Mouse (Mus musculus): ENCODE data around the gene Tmem86a. TPM values are rescaled to one million over a fixed set of nuclear protein-coding genes. Genes with fewer than 3 reads are reported as not detected.

The Tmem86a gene
- polyA plus RNA-seq (2014; fragmentation: Nextera tagmentation; extraction: Ambion mirVana) = 22.0 and 24.1 TPM in 2 replicates

DNA sequence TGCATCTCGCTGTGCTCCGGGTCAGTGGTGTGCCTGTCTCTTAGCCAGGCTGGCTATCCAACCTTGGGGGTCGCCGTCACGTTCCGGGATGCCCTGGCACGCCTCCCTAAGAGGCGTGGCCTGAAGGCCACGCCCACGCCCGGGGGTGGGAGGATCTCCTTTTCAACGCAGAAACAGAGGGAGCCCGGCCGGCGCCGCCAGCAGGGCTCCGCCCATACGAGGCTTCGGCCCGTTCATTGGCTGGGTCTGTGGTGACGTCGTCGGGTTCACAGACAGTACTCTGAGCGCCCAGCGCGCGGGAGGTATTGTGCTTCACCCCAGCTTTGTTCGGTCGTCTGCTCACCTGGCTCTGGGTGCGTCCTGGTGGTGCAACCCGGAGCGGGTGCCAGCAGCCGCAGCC, at the start of gene Tmem86a:
Gene Tmem86a, plus strand, starts transcription at position 236 of the 400 bp plus-strand sequence.
- Histone ChIP-seq H3K36me3 (ENCODE audit: control insufficient read depth, insufficient read depth, low read length) (peaks cover 8% of the 10 kb centered on the region; the same call in 1 of the 2 replicates), H3K4me3 (ENCODE audit: low read depth, low read length) (peak within 1 kb of the TSS; percentile 86), H3K9me3 (replicated peaks; ENCODE audit: control insufficient read depth, low read length) (no peaks in the 10 kb centered on the region), H3K27me3 (replicated peaks; ENCODE audit: control insufficient read depth, insufficient read depth, low read length) (no peaks in the 10 kb centered on the region), H3K9ac (ENCODE audit: low read length) (peak within 1 kb of the TSS; percentile 88), H3K4me2 (ENCODE audit: low read length) (peak within 1 kb of the TSS; percentile 90), H3K27ac (ENCODE audit: low read depth, low read length) (peak within 1 kb of the TSS; percentile 90), H3K4me1 (ENCODE audit: control insufficient read depth, insufficient read depth, low read length) (peaks cover 11% of the 10 kb centered on the region)
- under 1% methylated on average over 33 of the region's 33 CpGs for WGBS
- ATAC-seq = peak; percentile 100
- DNase-seq (ENCODE audit: low spot score) = peak; percentile 98

DNA sequence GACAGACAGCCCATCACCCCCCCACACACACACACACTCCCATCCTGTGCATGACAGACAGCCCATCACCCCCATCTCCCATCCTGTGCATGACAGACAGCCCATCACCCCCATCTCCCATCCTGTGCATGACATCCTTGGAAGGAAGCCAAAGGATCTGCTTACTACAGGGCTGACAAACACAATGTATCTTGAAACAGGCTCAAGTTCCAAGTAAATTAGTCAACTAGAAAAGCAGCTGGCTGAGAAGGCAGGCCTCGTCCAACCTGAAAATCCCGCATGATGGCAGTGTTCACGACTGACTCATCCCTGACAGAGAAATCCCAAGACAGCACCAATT, 49.8 kb upstream of the Tmem86a start:
- Histone ChIP-seq H3K27ac (ENCODE audit: low read depth, low read length) (peak overlapping the region; percentile 67; the same call in 1 of the 2 replicates), H3K9me3 (replicated peaks; ENCODE audit: control insufficient read depth, low read length) (no peaks in the 10 kb centered on the region), H3K4me3 (ENCODE audit: low read depth, low read length) (no peak overlapping the region), H3K4me2 (ENCODE audit: low read length) (no peak overlapping the region), H3K27me3 (replicated peaks; ENCODE audit: control insufficient read depth, insufficient read depth, low read length) (no peaks in the 10 kb centered on the region), H3K36me3 (ENCODE audit: control insufficient read depth, insufficient read depth, low read length) (peaks cover 36% of the 10 kb centered on the region), H3K4me1 (ENCODE audit: control insufficient read depth, insufficient read depth, low read length) (peaks cover 21% of the 10 kb centered on the region; the same call in 1 of the 2 replicates), H3K9ac (ENCODE audit: low read length) (no peak overlapping the region)
- peak; percentile 96 for ATAC-seq
- 22% methylated on average over 3 of the region's 3 CpGs for WGBS
- DNase-seq (ENCODE audit: low spot score) = peak; percentile 88

DNA sequence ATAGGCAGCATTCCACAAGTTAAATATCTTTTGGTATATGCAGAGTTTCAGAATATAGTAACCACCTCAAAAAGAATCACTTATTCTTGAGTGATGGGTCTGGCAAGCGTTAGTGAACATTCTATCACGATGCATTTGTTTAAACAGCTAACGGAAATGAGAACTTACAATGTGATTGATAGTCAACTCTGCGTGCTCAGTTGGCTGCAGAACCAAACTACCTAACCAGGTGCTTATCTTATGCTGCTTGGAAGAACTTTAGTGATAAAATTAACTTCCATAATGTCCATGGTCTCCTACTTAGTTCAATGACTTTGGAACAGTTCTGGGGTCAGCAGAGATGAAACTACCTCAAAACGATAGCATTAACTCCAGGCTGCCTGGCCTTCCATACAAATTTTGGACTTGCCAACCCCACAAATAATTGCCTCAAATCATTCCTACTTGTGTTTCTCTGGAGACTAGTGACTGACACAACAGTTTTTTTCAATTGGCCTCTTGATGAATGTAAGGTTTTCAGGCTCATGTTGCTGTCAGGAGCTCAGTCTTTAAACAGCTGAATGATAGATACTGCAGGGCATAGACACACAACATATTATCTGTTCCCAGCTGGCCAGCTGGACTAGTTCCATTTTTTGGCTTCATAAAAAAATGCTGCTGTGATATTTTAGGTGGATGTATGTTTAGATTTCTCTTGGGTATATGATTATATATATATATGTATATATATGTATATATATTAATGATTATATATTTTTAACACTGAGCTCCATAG, 49.1 kb upstream of the Tmem86a start:
- ATAC-seq = no peak
- Histone ChIP-seq H3K27me3 (replicated peaks; ENCODE audit: control insufficient read depth, insufficient read depth, low read length) (no peaks in the 10 kb centered on the region), H3K9me3 (replicated peaks; ENCODE audit: control insufficient read depth, low read length) (no peaks in the 10 kb centered on the region), H3K9ac (ENCODE audit: low read length) (no peak overlapping the region), H3K4me3 (ENCODE audit: low read depth, low read length) (no peak overlapping the region), H3K4me2 (ENCODE audit: low read length) (no peak overlapping the region), H3K27ac (ENCODE audit: low read depth, low read length) (peak overlapping the region; percentile 67; the same call in 1 of the 2 replicates), H3K36me3 (ENCODE audit: control insufficient read depth, insufficient read depth, low read length) (peaks cover 29% of the 10 kb centered on the region), H3K4me1 (ENCODE audit: control insufficient read depth, insufficient read depth, low read length) (peaks cover 21% of the 10 kb centered on the region; the same call in 1 of the 2 replicates)
- 75% methylated on average over 5 of the region's 5 CpGs for WGBS
- no peak for DNase-seq (ENCODE audit: low spot score)

DNA sequence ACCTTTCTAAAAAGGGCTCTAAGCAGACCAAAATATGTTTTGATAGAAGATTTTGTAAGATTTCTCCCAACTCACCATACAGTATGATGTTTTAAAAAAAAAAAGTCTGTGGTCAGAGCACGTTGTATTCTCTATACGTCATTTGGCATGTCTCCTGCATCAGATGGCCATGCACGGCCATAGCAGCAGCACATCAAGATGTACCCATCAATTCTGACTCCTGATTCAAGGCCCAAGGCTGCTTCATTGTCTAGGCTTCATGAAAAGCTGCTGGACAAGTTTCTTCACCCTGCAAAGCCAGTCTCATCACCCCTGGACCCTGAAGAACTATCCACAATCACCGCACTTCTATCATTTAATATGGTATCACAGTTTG, 48.5 kb upstream of the Tmem86a start:
- H3K9me3 ChIP-seq (replicated peaks; ENCODE audit: control insufficient read depth, low read length) = no peaks in the 10 kb centered on the region
- ATAC-seq (no peak), DNase-seq (ENCODE audit: low spot score) (no peak)
- no peaks in the 10 kb centered on the region for H3K27me3 ChIP-seq (replicated peaks; ENCODE audit: control insufficient read depth, insufficient read depth, low read length)
- H3K36me3 ChIP-seq (ENCODE audit: control insufficient read depth, insufficient read depth, low read length) = peaks cover 23% of the 10 kb centered on the region
- no peak overlapping the region for H3K4me3 ChIP-seq (ENCODE audit: low read depth, low read length)
- H3K4me1 ChIP-seq (ENCODE audit: control insufficient read depth, insufficient read depth, low read length) = peaks cover 24% of the 10 kb centered on the region
- 0 out of 2 replicates have a peak overlapping the region, but pooled peaks have one; percentile 21 for H3K9ac ChIP-seq (ENCODE audit: low read length)
- 53% methylated on average over 4 of the region's 4 CpGs for WGBS
- peak overlapping the region; percentile 65 for H3K27ac ChIP-seq (ENCODE audit: low read depth, low read length)
- 0 out of 2 replicates have a peak overlapping the region, but pooled peaks have one; percentile 9 for H3K4me2 ChIP-seq (ENCODE audit: low read length)

DNA sequence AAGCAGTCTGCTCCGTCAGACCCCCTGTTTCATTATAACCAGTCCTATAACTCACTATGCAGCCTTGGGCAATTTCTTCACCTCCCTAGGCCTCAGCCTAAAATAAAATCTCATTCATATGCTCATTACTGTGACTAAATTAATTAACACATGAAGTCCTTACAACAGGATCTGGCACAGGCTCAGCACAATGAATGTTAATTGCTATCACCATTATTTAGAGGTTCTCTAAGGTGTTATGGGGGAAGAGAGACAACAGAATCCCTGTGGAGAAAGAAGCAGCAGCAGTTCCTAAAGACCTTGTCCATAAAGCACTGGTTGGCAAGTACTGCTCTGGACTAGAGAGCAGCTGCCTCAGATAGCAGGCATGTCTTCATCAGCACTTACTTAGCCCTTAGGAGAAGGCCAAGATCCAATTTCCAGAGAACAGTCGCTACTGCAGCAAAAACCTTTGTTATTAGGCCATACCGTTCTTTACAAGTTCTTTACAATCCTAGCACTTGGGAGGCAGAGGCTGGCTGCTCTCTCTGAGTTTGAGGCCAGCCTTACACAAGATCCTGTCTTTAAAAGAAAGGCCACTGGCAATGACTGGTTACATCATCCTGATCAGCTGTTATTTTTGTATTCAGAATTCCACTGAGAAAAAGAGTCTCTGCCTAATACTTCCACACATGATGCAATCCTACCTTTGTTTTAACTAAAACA, 46.8 kb upstream of the Tmem86a start:
- H3K4me3 ChIP-seq (ENCODE audit: low read depth, low read length) = no peak overlapping the region
- H3K27me3 ChIP-seq (replicated peaks; ENCODE audit: control insufficient read depth, insufficient read depth, low read length) = no peaks in the 10 kb centered on the region
- peaks cover 7% of the 10 kb centered on the region for H3K36me3 ChIP-seq (ENCODE audit: control insufficient read depth, insufficient read depth, low read length)
- no peak overlapping the region for H3K4me2 ChIP-seq (ENCODE audit: low read length)
- H3K9me3 ChIP-seq (replicated peaks; ENCODE audit: control insufficient read depth, low read length) = no peaks in the 10 kb centered on the region
- peak; percentile 24 for ATAC-seq
- H3K9ac ChIP-seq (ENCODE audit: low read length) = no peak overlapping the region
- peak overlapping the region; percentile 65 for H3K27ac ChIP-seq (ENCODE audit: low read depth, low read length)
- DNase-seq (ENCODE audit: low spot score) = peak; percentile 86
- WGBS = 9% methylated on average over 3 of the region's 3 CpGs
- H3K4me1 ChIP-seq (ENCODE audit: control insufficient read depth, insufficient read depth, low read length) = peaks cover 30% of the 10 kb centered on the region

DNA sequence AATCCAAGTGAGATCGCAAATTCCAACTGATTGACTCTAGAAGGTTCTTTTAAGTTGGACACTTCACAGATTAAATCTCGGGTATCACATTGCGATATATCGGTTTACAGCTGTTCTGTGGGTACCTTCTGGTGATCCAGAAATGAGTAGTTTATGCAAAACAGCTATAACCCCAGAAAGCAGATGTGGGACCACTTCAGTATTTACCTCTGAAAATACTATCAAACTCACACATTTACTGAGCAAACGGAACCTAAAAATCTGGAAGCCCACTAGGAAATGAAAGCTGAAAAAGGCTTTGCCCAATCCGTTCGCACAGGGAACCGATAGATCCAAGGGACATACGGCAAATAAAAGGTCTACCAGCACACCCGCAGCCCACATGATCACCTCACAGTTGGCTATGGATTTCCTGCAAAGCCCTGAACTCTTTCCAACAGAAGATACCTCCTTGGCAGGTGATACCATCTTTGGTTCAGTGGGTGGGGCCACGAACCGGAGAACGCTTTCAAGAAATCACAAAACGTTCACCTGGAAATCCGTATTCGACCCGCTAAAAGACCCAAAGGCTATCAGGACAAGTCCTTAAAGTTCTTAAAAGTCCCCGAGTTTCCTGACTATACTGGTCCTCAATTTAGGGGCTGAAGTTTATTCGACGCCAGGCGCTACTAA, 43.2 kb upstream of the Tmem86a start:
- H3K27me3 ChIP-seq (replicated peaks; ENCODE audit: control insufficient read depth, insufficient read depth, low read length) = no peaks in the 10 kb centered on the region
- ATAC-seq (no peak), DNase-seq (ENCODE audit: low spot score) (no peak)
- peak overlapping the region; percentile 86 for H3K4me2 ChIP-seq (ENCODE audit: low read length)
- H3K9ac ChIP-seq (ENCODE audit: low read length) = peak overlapping the region; percentile 78
- H3K9me3 ChIP-seq (replicated peaks; ENCODE audit: control insufficient read depth, low read length) = no peaks in the 10 kb centered on the region
- peak overlapping the region; percentile 69 for H3K4me3 ChIP-seq (ENCODE audit: low read depth, low read length)
- 19% methylated on average over 21 of the region's 21 CpGs for WGBS
- no peaks in the 10 kb centered on the region for H3K36me3 ChIP-seq (ENCODE audit: control insufficient read depth, insufficient read depth, low read length)
- H3K4me1 ChIP-seq (ENCODE audit: control insufficient read depth, insufficient read depth, low read length) = peaks cover 32% of the 10 kb centered on the region
- peak overlapping the region; percentile 82; the same call in 1 of the 2 replicates for H3K27ac ChIP-seq (ENCODE audit: low read depth, low read length)

DNA sequence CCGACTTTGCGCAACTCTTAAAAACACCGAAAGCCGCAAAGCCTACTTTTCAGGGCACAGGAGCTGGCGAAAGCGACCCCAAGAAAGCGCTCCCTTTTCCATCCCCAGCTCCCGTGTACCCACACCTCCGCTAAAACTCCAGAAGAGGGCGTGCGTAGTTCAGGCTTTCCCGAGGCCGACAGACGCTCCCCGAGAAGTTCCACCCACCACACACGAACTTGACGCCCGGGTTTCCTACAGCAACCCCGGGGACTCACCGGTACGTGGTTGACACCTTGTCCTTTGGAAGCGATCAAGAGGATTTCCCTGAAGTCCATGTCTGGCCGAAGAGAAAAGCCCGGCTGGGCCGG, 42.6 kb upstream of the Tmem86a start:
- Histone ChIP-seq H3K27me3 (replicated peaks; ENCODE audit: control insufficient read depth, insufficient read depth, low read length) (no peaks in the 10 kb centered on the region), H3K4me1 (ENCODE audit: control insufficient read depth, insufficient read depth, low read length) (peaks cover 27% of the 10 kb centered on the region), H3K4me3 (ENCODE audit: low read depth, low read length) (peak overlapping the region; percentile 69), H3K9ac (ENCODE audit: low read length) (peak overlapping the region; percentile 78), H3K4me2 (ENCODE audit: low read length) (peak overlapping the region; percentile 86), H3K27ac (ENCODE audit: low read depth, low read length) (peak overlapping the region; percentile 82), H3K36me3 (ENCODE audit: control insufficient read depth, insufficient read depth, low read length) (no peaks in the 10 kb centered on the region), H3K9me3 (replicated peaks; ENCODE audit: control insufficient read depth, low read length) (no peaks in the 10 kb centered on the region)
- WGBS = under 1% methylated on average over 25 of the region's 25 CpGs
- no peak; the same call in 1 of the 2 replicates for ATAC-seq
- DNase-seq (ENCODE audit: low spot score) = peak; percentile 74

DNA sequence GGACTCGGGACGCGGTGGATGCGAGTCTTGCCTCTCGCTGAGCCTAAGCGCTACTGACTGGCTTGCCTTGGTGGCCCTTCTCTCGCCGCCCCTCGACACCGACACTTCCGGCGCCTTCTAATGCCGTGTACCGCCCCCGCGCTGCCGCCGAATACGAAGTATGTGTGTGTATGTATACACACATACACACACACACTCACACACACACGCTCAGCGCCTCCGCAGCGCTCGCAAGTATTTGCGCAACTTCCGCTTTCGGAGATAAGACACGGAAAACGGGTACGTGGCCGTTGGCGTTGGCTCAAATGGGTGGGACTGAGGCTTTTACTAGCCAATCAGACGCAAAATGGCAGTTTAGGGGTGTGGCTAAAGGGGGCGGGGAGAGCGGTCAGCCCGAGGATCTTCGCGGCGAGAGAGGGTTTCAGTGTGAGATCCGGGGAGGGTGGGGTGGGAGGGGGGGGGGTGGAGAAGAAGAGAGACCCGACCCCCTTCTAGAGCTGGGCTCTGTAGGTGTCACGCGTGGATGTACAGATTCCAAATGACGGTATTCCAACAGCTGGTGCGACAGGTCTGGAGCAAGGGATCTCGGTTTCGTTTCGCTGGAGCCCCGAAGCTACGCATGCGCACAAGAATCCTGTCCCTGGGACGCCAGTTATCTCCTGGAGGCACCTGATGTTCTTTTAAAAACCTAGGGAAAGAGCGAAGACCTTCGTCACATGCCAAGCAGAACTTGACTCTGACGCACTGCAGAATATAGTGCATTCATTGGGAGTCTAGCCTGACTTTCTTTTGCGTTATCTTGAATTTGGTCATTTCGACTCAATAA, 42.0 kb upstream of the Tmem86a start, which contains the start of gene Spty2d1:
Gene Spty2d1, minus strand, starts transcription at position 244 of the 826 bp plus-strand sequence.
- no peaks in the 10 kb centered on the region for H3K27me3 ChIP-seq (replicated peaks; ENCODE audit: control insufficient read depth, insufficient read depth, low read length)
- peak within 1 kb of the TSS; percentile 86 for H3K4me2 ChIP-seq (ENCODE audit: low read length)
- peak; percentile 100 for DNase-seq (ENCODE audit: low spot score)
- peak within 1 kb of the TSS; percentile 69 for H3K4me3 ChIP-seq (ENCODE audit: low read depth, low read length)
- peak; percentile 96 for ATAC-seq
- H3K4me1 ChIP-seq (ENCODE audit: control insufficient read depth, insufficient read depth, low read length) = peaks cover 23% of the 10 kb centered on the region
- H3K9me3 ChIP-seq (replicated peaks; ENCODE audit: control insufficient read depth, low read length) = no peaks in the 10 kb centered on the region
- H3K36me3 ChIP-seq (ENCODE audit: control insufficient read depth, insufficient read depth, low read length) = no peaks in the 10 kb centered on the region
- peak within 1 kb of the TSS; percentile 78 for H3K9ac ChIP-seq (ENCODE audit: low read length)
- WGBS = 2% methylated on average over 56 of the region's 57 CpGs
- H3K27ac ChIP-seq (ENCODE audit: low read depth, low read length) = peak within 1 kb of the TSS; percentile 82
